Mouse (Mus musculus) thymus, postnatal 25 days (tissue): Measurements from ENCODE around the gene Map3k20.

Experiments
- DNase-seq: peaks from one replicate; pipeline ENCODE4 v3.0.0; 2022

The Map3k20 gene

DNA sequence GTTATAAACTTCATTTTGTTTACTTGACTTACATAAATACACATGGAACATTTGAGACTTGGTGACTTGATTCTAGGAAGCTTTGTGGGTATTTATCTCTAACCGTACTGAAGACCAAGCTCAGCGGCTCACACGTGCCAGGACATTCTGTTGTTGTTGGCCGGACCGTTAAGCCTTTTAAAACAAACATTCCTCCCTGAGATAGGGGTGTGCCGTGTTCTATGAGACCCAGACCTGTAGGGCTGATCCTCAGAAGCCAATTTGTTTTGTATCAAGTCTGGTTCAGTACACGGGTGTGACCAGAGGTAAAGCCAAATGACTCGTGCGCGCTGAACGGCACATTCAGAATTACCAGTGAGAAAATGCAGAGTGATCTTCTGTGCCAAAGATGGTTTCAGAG lies 97.9 kb downstream of the Map3k20 start:
- no peak for DNase-seq

DNA sequence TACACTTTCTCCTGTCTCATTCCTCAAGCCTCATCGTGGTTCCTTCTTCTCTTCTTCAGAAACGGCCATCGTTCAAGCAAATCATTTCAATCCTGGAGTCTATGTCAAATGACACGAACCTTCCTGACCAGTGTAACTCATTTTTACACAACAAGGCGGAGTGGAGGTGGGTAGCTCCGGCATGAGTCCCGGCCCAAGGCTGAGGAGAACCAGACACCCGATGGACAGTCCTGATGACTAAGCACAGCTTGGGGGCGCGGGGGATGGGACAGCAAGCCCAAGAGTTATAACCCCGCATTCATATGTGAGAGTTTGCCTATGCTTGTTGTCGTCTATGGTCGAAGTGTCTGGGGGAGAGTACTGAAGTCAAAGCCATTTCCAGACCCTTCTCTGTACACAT lies 104.0 kb downstream of the Map3k20 start:
- no peak for DNase-seq

DNA sequence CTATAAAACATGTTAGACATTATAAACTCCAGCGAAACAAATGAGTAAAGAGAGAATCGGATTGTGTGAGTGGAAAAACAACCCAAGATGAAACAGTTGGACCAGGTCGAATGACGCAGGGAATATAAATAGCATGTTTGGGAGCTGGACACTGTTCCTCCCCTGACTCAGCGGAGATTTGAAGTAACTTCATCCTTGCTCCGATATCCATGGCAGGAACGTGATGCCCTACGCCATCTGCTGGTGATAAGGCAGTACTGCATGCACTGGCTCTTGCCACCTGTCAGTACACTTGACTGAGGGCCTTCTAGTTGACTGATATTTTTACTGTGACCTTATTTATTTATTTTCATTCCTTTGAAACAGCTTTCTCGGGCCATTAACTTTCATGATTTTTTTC lies 104.5 kb downstream of the Map3k20 start:
- peak; percentile 88 for DNase-seq

DNA sequence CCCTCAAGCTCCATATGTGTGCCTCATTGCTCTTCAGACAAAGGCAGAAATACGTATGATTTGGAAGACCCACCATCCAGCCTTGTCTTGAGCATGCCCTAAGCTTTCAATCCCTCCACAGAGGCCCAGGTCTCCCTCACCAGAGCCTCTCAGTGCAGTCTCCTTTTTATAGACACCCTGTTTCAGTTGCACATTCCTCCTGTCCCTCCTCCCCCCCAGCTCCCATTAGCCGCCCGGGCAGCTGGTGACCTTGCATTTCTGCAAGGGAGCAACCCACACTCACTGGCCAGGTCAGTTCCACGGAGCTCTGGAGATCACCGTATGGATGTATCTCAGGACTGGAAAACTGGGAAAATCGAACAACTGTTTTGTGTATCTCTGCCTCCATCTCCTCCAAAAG lies 105.0 kb downstream of the Map3k20 start:
- no peak for DNase-seq

DNA sequence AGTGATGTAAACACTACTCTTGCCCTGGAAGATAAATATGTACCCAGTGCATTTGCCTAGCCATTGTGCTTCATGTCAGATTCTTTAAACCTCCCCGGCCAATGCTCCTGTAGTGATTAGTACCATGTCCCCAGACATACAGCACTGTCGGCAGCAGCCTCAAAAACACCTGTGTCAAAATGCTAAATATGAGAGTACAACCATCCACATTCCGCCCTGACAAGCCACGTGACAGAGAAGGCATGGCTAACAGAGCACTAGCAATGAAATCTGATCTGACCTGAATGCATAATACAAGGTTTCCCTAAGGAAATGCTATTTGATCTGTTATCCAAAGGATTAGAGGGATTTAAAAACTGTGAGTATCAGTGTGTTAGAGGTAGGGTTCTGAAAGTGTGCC lies 105.6 kb downstream of the Map3k20 start:
- no peak for DNase-seq

DNA sequence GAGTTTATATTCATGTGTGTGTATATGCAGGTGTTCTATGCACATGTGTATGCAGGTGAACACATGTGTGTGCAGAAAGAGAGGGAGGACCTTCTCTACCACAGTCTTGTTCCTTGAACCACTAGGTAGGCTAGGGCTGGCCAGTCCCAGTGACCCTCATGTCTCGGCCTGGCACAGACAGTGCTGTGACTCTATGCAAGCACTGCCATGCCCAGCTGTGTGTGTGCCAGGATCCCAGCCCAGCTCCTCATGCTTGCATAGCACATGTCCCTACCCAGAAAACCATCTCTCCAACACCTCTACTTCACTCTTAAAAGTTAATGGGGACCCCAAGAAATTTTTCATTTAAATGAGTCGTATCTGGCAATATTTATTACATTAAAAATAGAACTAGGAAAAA lies 106.3 kb downstream of the Map3k20 start:
- no peak for DNase-seq

DNA sequence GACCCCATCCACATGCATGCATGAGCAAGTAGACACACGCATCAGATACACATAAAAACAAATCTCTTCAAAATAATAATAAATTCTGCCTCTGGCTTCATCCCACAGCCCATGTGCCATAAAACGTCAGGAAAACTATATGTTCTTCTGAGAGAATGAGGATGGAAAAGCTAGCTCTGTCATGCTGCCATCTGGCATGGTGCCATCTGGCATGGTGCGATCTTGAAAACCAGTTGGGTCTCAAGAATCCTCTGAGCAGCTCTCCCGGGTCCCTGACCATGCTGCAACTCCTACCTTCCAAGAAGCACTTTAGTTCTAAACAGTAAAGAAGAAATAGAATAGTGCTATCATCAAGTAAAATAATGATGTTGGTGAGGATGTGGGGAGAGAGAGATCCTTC lies 106.9 kb downstream of the Map3k20 start:
- no peak for DNase-seq

DNA sequence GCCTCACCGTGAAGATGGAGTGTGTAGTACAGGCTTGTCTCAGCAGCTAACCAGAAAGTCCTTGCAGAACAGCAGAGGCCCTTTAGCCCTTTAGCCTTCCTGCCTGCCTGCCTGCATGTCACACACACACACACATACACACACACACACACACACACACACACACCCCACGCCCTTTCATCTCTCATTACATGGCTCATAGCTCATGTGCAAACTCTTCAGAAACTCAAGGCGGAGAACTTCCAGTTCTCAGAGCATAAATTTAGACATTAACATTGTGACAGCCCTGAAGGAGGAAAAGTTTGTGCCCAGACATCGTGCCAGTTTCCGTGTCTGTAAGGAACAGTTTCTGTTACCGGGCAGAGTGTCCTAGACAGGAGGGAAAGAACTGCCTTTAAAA lies 111.5 kb downstream of the Map3k20 start:
- DNase-seq, result peak; percentile 64

DNA sequence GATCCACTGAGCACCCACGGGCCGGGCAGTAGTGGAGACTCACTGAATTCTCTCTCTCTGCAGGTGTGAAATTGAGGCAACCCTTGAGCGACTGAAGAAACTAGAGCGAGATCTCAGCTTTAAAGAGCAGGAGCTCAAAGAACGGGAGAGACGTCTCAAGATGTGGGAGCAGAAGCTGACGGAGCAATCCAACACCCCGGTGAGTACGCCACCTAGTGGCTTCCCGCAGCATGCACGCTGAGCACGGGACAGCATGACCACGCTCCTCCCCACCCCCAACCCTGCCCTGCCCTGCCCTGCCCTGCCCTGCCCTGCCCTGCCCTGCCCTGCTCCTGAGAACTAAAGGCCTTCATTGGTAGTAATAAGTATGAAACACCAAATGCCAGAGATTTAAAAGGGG lies 112.8 kb downstream of the Map3k20 start:
- DNase-seq, result peak; percentile 90

DNA sequence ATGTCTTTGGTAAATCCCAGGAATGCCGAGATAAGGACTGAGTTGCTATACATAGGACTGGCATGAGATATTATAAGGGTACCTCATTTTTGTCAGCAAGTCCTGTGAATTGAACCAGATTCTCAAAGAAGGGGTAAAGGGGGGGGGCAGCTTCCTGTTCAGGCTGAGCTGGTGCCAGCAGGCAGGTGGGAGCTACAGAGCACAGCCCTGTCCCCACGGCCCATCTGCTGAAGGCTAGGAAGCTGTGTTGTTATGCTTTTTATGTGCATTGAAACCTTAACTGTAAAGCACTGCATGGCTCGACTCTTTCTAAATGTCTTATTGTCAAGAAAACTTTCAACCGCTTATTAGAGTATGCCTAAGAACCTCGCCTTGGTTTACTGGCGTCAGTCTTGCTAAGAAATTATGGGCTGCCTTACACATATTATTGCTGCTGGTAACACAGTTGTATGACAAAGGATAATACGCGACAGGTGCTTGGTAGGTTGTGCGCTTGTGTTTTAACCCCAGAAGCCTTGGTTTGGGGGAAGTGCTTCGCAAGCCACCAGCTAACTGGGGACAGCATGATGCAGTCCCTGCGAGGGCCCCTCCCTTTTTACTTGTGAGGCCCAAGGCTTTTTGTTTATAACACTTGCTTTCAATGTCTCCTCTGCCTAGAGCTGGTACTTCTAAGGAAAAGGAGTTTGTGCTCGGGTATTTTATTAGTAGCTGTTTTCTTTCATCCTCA lies 114.2 kb downstream of the Map3k20 start:
- DNase-seq, result peak; percentile 78

DNA sequence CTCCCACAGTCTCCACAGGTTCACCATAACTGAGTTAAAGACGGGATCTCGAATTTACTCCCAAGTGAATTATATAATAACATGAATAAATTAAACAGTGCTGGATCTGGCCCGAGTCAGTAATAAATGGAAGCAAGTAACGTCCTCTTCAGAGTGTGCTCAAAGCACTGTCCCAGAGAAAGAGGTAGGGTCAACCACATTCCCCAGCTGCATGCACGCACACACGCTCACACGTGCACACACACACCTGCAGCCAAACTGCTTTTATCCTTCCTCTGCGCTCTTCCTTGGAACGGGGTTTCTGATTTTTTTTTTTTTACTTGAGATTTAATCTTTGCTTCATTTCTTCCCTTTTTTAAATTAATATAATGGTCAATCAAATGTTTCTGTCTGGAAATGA lies 115.9 kb downstream of the Map3k20 start:
- peak; percentile 62 for DNase-seq

DNA sequence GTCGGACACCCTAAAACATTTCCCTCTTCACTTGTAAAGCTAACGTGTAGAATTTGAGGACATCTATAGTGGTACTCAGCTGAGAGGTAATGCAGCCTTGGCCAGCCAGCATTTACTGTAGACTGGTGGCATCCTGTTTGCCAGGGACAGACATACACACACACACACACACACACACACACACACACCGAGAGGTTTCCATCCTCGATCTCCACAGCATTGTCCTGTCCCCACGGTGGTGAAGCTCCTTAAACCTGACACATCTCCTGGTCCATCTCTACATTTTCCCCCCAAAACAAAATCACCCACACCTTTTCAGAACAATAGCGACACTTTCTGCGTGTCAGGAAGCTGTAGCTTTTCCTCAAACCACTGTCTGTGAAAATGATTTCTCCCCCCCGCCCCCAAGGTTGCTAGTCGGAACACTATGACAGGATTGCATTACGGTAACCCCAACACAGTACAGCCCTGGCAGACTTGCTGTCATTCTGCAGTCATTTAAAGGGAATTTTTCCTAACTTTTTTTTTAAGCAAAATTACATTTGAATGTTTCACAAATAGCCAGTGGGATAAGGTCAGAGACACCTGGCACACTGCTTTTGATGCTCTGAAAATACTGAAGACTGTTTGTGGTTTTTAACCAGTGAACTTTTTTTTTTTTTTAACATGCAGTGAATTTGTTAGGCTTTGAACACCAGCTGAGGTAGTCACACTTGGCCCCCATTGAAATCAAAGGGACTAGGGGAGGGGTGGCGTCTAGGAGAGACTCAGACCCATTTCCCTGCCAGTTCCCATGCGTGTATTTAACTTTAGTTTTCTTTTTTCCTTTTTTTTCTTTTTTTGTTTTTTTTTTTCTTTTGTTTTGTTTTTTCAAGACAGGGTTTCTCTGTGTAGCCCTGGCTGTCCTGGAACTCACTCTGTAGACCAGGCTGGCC lies 120.5 kb downstream of the Map3k20 start:
- DNase-seq, result peak; percentile 69

DNA sequence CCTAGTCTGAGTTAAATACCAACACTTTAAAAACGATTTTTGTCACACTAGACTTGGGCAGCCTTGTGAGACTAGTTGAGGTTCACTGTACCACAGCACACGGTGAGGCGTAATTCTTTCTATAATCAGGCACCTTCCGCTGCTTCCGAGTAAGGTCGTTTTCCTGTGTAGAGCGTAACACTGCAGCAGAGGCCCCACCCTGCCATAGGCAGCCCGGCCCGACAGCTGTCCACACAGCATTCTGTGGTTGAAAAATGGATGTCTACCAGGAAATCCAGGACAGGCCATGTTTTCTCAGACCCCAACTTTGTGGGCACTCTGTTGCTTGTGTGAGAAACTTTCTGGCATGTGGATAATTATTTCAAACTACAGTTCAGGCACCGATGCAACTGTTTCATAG lies 121.3 kb downstream of the Map3k20 start:
- DNase-seq, result peak; percentile 72

DNA sequence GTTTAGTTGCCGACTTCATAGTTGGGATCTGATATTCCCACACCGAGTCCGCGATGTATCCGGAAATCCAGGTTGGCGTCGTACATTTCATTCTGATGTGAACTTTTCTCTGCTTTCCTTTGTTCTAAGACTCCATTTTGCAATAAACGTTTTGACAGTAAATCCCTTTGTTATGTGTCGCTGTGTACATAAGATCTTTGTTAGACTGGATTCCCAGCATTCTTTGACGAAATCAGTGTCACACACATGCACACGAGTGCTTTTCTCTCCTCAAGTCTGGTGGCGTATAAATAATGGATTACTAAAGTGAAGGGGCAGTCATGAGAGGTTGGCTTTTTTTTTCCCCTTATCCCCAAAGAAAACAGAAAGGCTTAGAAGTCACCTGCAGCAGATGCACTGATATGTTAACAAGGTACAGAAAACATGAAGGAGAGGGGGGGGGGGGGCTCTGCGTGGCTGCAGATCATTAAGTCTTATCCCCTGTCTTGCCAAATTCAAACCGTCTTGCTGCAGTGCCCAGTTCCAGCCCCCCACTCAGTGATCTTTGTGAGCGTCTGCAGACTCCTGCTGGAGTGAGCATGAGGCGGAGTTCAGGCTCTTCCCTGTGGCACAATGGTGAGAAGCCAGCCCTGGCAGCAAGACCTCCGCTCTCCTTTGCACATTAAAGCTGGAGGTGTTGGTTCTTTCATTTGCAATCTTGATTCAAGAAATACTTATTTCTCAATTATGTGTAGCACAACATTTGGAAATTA lies 122.1 kb downstream of the Map3k20 start:
- peak; percentile 20 for DNase-seq

DNA sequence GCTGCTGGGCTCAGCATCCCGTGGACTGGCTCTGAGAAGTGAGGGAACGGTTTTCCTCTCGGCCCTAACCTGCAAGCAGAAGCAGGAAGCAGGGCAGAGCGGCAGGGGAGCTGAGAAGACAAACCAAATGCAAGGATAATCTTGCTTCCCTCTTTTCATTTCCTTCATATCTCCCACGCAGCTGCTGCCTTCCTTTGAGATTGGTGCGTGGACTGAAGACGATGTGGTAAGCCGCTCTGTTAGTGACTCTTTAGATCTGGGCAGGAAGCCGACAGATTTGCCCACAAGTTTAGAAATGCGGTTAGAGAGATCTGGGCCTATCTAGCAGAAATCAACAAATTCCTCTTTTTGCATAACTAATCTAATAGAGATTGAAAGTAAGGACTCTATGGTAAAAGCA lies 124.5 kb downstream of the Map3k20 start:
- DNase-seq, result peak; percentile 50

DNA sequence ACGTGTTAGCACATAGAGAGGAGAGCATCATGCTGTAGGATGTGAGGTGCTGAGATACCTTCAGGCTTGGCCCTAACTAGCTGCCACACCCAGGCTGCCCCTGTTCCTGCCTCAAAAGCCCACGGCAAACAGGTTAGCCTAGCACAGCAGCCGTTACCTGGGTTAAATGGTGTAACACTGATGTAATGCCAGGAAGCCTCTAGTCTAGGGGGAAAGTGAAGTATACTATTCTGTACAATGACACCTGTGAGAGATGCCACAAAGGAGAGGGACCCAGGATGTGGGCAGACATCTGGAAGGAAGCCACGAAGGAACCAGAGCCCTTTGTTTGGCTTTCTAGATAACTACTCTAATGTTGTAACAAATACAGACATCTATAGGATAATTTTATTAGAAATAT lies 126.8 kb downstream of the Map3k20 start:
- peak; percentile 77 for DNase-seq

DNA sequence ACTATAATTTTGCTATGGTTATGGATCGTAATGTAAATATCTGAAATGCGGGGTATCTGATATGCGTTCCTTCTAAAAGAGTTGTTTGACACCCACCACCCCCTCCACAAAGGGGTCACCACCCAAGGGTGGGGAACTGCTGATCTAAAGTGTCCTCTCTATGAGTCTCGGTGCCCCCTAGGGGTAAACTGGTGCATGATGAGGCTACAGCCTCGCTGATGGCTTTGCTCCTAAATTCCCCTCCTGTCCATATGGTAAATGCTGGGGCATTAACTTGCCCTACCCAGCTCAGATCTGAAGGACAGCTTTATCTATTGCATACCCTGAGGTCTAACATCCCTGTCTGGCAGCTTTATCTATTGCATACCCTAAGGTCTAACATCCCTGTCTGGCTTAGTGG lies 130.0 kb downstream of the Map3k20 start:
- DNase-seq, result peak; percentile 73

DNA sequence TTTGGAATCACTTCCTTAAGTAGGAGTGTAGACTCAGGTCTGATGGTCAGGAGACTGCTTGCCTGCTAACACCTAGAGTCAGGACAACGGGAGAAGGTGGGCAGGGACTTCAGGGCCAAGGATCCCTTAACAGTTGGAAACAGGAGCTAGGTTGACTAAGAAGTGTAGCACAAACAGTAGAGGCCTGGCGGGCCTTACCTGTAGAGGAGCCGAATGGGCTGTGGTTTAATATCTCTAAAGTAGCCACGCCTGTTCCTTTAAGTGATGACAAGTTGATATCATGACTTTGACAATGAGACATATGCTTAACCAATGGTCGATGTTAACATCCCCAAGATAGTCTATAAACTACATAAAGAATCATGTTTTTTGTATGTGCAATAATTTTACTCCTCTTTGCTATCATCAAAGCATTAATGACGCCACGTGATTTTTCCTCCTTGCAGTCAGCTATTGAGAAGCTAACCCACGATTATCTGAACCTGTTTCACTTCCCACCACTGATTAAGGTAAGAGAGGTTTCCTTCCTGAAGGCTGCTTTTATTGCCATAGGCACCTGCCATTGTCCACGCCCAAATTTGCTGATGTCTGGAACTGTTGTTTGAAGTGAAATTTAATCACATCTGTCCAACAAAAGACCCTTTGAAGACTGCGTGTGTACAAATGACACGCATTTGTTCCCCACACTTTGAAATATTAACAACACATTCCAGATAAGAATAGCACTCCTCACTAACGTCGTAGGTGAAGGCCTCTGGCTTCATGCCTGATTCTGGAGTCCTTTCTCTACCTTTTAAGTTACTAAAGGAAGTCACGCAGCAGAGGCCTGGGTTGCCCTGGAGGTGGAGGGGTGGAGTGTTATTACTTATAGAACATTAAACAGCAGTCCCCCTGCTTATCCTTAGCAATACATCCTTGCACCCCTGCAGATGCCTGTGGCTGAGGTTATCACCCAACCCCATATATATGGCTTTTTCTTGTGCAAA lies 131.0 kb downstream of the Map3k20 start:
- no peak for DNase-seq

DNA sequence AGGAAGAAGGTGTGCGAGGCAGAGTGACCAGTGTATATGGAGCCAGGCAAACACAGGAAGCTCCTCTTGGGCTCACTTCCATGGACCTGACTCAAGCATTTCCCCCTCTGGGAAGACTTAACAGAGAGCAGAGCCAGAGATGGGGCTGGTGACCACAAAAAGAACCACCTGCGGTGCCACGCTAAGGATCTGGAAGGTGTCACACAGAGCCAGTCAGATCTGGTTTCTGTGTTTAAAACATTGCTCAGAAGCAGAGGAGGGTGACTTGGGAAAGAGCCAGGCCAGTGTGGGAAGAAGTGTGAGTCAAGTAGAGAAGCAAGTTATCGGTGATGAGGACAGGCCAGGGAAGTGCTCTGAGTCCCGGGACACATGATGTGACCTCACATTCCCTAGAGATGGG lies 135.1 kb downstream of the Map3k20 start:
- DNase-seq, result no peak

DNA sequence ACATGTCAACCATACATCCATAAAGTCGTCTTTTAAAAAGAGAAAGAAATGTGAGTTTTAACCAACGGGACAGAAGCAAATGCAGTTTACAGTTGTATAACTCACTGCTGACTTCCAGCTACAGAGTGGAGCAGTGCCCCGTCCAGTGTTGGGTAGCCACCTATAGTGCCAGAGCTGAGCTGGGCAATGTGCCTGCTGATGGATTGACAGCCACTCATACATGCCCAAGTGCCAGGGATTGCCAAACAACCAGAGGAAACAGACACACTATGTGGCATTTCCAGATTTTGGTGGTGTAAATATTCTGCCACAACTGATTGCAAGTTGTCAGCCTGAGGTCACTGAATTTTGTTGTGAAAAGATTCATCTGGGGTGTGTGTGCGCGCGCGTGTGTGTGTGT lies 139.2 kb downstream of the Map3k20 start:
- no peak for DNase-seq

DNA sequence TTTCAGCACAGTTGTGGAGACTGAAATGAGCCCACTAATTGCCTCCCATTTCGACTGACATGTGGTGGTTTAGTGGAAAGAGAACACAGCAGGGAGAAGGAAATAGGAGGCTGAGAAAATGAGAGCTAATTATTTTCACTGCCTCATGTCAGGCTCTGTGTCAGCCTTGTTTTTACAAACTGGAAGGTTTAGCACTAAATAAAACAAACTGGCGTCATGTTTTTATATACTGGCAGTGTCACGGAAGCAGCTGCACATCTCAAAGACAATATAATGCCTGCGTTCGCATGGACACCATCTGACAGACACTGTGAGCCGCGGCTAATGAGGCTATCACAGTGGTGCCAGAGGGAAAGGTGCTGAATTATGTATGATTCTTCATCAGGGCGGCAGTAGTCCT lies 141.3 kb downstream of the Map3k20 start:
- no peak for DNase-seq

DNA sequence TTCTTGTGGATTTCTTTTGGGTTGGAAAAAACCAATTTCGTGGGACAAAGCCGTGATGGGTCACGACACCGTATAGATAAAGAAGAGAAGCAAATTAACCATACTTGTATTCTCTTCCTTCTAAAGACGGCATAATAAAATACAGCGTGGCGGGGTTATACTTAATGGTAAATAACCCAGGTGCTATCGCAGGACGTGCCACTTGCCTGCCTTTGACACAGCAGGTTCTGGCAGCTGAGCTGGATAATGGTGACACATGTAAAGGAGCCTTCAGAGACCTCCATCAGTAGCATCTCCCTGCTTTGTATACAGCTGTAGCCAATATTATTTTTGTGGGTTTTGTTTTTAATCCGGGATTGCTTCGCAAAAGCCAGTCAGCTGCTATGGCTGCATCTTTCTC lies 141.9 kb downstream of the Map3k20 start:
- no peak for DNase-seq
